ENCODE assay signal across 8 mouse cellular contexts in the genomic region with DNA sequence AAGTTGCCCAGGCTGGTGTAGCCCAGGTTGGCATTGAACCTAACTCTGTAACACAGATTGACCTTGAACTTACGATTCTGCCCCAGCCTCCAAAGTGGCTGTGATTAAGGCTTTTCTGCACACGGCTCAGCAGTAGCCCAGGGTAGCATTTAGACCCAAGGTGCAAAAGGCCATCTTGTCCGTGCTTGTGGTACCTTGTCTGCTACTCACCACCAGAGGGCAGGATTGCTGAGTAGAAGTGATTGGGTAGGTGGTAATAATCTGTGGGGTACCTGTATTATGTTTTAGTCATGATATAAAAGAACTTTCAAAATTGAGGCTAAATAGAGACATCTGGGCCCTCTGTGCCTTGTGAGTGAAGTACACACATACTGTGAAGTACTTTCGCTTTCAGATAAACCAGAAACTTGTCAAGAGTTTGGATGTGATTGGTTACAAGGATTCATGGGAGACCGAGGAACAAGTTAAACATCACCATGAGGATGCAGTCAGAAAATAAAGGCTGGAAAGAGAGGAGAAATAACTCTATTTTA. TPM values are rescaled to one million over a fixed set of nuclear protein-coding genes. Genes with fewer than 3 reads are reported as not detected.
A peak's percentile ranks its signal among the peaks of the same experiment; 100 is the strongest.
DNase-seq lines count a peak whose midpoint lies in the region; ATAC-seq lines count a peak whose summit lies in the region.

No protein-coding gene starts in this region.

- 0 out of 2 replicates have a peak, but pooled peaks have one; percentile 47 for ATAC-seq in monocyte, adult 5-6 weeks (replicated peaks; ENCODE audit: insufficient number of reproducible peaks, low FRiP score, low TSS enrichment, poor library complexity, severe bottlenecking)

- peak; percentile 37 for DNase-seq in gastrocnemius, adult 18-20 months (ENCODE audit: low spot score)
- no peak for DNase-seq in gastrocnemius, postnatal 4 days (ENCODE audit: low spot score in 2 of 2)
- peak; percentile 11 for DNase-seq in right cerebral cortex, postnatal 4 days
- DNase-seq in right cerebral cortex, postnatal 25 days = no peak
- peak; percentile 10 for DNase-seq in c-Kit-positive CD71-positive TER-119-positive erythroid progenitor cells, embryonic 14.5 days (ENCODE audit: low spot score)
- DNase-seq in kidney, postnatal 14 days = peak; percentile 56
- DNase-seq in Muller cell, postnatal 12 days (ENCODE audit: inconsistent ontology term) = no peak

RNA-seq across cellular contexts. Expression of a gene that starts 37.3 kb away (rescaled TPM):
- total RNA-seq in gastrocnemius, adult 18-20 months (2021) = under 1 TPM; 0.23 to 0.26 TPM
- total RNA-seq in gastrocnemius, postnatal 4 days (2021) = 1 to 10 TPM; 1.9 to 2.4 TPM
- total RNA-seq in monocyte, adult 5-6 weeks (2017) = 33.3 to 42.9 TPM (median 38.6 TPM) in 3 replicates

Comparison
In these comparisons a context has a peak if more than half of its experiments do, and no peak if none do; other contexts are left out.
1. DNase-seq: peak in gastrocnemius, adult 18-20 months (single experiment), right cerebral cortex, postnatal 4 days (single experiment), c-Kit-positive CD71-positive TER-119-positive erythroid progenitor cells, embryonic 14.5 days (single experiment) and kidney, postnatal 14 days (single experiment); none in gastrocnemius, postnatal 4 days (0 of 2), right cerebral cortex, postnatal 25 days (single experiment) and Muller cell, postnatal 12 days (single experiment).
2. RNA of a gene that starts 37.3 kb away (total RNA-seq): 33.3 to 42.9 TPM in monocyte, adult 5-6 weeks; 1.9 to 2.4 TPM in gastrocnemius, postnatal 4 days and 0.23 to 0.26 TPM in gastrocnemius, adult 18-20 months; every median in the first group is over 10 times any median in the second.